Mouse (Mus musculus): ENCODE results near the gene Klf15. TPM values are rescaled to one million over a fixed set of nuclear protein-coding genes. Genes with fewer than 3 reads are reported as not detected.

Gene Klf15
- polyA plus RNA-seq, 1 experiment = 15.1 TPM

- H3K4me3 ChIP-seq (ENCODE audit: low read depth, low read length) = no peak overlapping the region
- no peaks in the 10 kb centered on the region for H3K27me3 ChIP-seq (ENCODE audit: control insufficient read depth, insufficient read depth, low read length)
- WGBS = 75% methylated on average over 5 of the region's 5 CpGs
- TF ChIP-seq CTCF (IDR thresholded peaks at IDR 0.05; ENCODE audit: extremely low read depth, insufficient read length, insufficient replicate concordance, low read depth, low read length) = no peak
- TF ChIP-seq POLR2A (IDR thresholded peaks at IDR 0.05; ENCODE audit: low read depth, low read length) = no peak
- H3K4me1 ChIP-seq (ENCODE audit: control insufficient read depth, insufficient read depth, insufficient read length, low read length) = peaks cover 9% of the 10 kb centered on the region; the same call in 1 of the 2 replicates
- H3K36me3 ChIP-seq (ENCODE audit: control insufficient read depth, insufficient read depth, low read length) = no peaks in the 10 kb centered on the region
- peak overlapping the region; percentile 67 for H3K27ac ChIP-seq (ENCODE audit: insufficient read depth, low read depth, low read length)
These were observed 10.9 kb upstream of the Klf15 start for GRCm38 (mm10) chr6:90451512-90451911.

GRCm38 (mm10) chr6:90452603-90453002, 9.8 kb upstream of the Klf15 start:
- Histone ChIP-seq H3K4me1 (ENCODE audit: control insufficient read depth, insufficient read depth, insufficient read length, low read length) (peaks cover 9% of the 10 kb centered on the region; the same call in 1 of the 2 replicates), H3K36me3 (ENCODE audit: control insufficient read depth, insufficient read depth, low read length) (no peaks in the 10 kb centered on the region), H3K27me3 (ENCODE audit: control insufficient read depth, insufficient read depth, low read length) (no peaks in the 10 kb centered on the region), H3K4me3 (ENCODE audit: low read depth, low read length) (no peak overlapping the region), H3K27ac (ENCODE audit: insufficient read depth, low read depth, low read length) (no peak overlapping the region)
- no peak for TF ChIP-seq POLR2A (IDR thresholded peaks at IDR 0.05; ENCODE audit: low read depth, low read length)
- TF ChIP-seq CTCF (IDR thresholded peaks at IDR 0.05; ENCODE audit: extremely low read depth, insufficient read length, insufficient replicate concordance, low read depth, low read length) = no peak

DNA sequence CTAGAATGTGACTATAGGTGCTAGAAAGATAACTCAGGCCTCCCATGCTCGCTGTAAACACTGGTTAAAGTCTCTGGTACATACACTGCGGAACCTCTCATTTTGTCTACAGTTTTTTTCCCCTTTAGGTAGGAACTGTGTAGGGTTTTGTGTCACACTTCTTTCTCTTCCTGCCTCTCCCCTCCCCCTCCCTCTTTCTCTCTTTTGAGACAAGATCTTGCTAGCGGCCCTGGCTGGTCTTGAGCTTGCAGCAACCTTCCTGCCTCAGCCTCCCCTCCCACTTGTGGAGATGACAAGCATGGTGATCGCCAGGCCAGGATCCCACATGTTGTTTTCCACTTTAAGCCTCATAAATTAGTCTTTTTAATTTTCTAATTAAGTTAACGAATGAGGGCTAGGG, 8.6 kb upstream of the Klf15 start:
- H3K36me3 ChIP-seq (ENCODE audit: control insufficient read depth, insufficient read depth, low read length) = no peaks in the 10 kb centered on the region
- 85% methylated on average over 5 of the region's 5 CpGs for whole genome bisulfite sequencing
- no peak overlapping the region for H3K4me3 ChIP-seq (ENCODE audit: low read depth, low read length)
- no peak overlapping the region for H3K27ac ChIP-seq (ENCODE audit: insufficient read depth, low read depth, low read length)
- H3K4me1 ChIP-seq (ENCODE audit: control insufficient read depth, insufficient read depth, insufficient read length, low read length) = peaks cover 9% of the 10 kb centered on the region; the same call in 1 of the 2 replicates
- H3K27me3 ChIP-seq (ENCODE audit: control insufficient read depth, insufficient read depth, low read length) = no peaks in the 10 kb centered on the region
- TF ChIP-seq POLR2A (IDR thresholded peaks at IDR 0.05; ENCODE audit: low read depth, low read length) (no peak), CTCF (IDR thresholded peaks at IDR 0.05; ENCODE audit: extremely low read depth, insufficient read length, insufficient replicate concordance, low read depth, low read length) (no peak)

- WGBS = 68% methylated on average over 2 of the region's 2 CpGs
- H3K27ac ChIP-seq (ENCODE audit: insufficient read depth, low read depth, low read length) = no peak overlapping the region
- H3K4me3 ChIP-seq (ENCODE audit: low read depth, low read length) = no peak overlapping the region
- peaks cover 5% of the 10 kb centered on the region; the same call in 1 of the 2 replicates for H3K27me3 ChIP-seq (ENCODE audit: control insufficient read depth, insufficient read depth, low read length)
- H3K36me3 ChIP-seq (ENCODE audit: control insufficient read depth, insufficient read depth, low read length) = no peaks in the 10 kb centered on the region
- TF ChIP-seq POLR2A (IDR thresholded peaks at IDR 0.05; ENCODE audit: low read depth, low read length) (no peak), CTCF (IDR thresholded peaks at IDR 0.05; ENCODE audit: extremely low read depth, insufficient read length, insufficient replicate concordance, low read depth, low read length) (no peak)
- H3K4me1 ChIP-seq (ENCODE audit: control insufficient read depth, insufficient read depth, insufficient read length, low read length) = peaks cover 3% of the 10 kb centered on the region; the same call in 1 of the 2 replicates
These were observed 5.0 kb upstream of the Klf15 start for GRCm38 (mm10) chr6:90457421-90457820.

- Histone ChIP-seq H3K27me3 (ENCODE audit: control insufficient read depth, insufficient read depth, low read length) (peaks cover 9% of the 10 kb centered on the region; the same call in 1 of the 2 replicates), H3K4me1 (ENCODE audit: control insufficient read depth, insufficient read depth, insufficient read length, low read length) (peaks cover 7% of the 10 kb centered on the region), H3K36me3 (ENCODE audit: control insufficient read depth, insufficient read depth, low read length) (no peaks in the 10 kb centered on the region), H3K4me3 (ENCODE audit: low read depth, low read length) (no peak overlapping the region), H3K27ac (ENCODE audit: insufficient read depth, low read depth, low read length) (no peak overlapping the region)
- WGBS = 48% methylated on average over 2 of the region's 2 CpGs
- no peak for TF ChIP-seq CTCF (IDR thresholded peaks at IDR 0.05; ENCODE audit: extremely low read depth, insufficient read length, insufficient replicate concordance, low read depth, low read length)
- TF ChIP-seq POLR2A (IDR thresholded peaks at IDR 0.05; ENCODE audit: low read depth, low read length) = no peak
These were observed 1.2 kb upstream of the Klf15 start for GRCm38 (mm10) chr6:90461181-90461580.

GRCm38 (mm10) chr6:90461771-90462170, 605 bp upstream of the Klf15 start:
- peaks cover 10% of the 10 kb centered on the region for H3K4me1 ChIP-seq (ENCODE audit: control insufficient read depth, insufficient read depth, insufficient read length, low read length)
- peaks cover 9% of the 10 kb centered on the region; the same call in 1 of the 2 replicates for H3K27me3 ChIP-seq (ENCODE audit: control insufficient read depth, insufficient read depth, low read length)
- H3K27ac ChIP-seq (ENCODE audit: insufficient read depth, low read depth, low read length) = no peak overlapping the region
- 34% methylated on average over 12 of the region's 12 CpGs for WGBS
- H3K36me3 ChIP-seq (ENCODE audit: control insufficient read depth, insufficient read depth, low read length) = no peaks in the 10 kb centered on the region
- no peak for TF ChIP-seq CTCF (IDR thresholded peaks at IDR 0.05; ENCODE audit: extremely low read depth, insufficient read length, insufficient replicate concordance, low read depth, low read length)
- no peak for TF ChIP-seq POLR2A (IDR thresholded peaks at IDR 0.05; ENCODE audit: low read depth, low read length)
- H3K4me3 ChIP-seq (ENCODE audit: low read depth, low read length) = peak overlapping the region; percentile 79

DNA sequence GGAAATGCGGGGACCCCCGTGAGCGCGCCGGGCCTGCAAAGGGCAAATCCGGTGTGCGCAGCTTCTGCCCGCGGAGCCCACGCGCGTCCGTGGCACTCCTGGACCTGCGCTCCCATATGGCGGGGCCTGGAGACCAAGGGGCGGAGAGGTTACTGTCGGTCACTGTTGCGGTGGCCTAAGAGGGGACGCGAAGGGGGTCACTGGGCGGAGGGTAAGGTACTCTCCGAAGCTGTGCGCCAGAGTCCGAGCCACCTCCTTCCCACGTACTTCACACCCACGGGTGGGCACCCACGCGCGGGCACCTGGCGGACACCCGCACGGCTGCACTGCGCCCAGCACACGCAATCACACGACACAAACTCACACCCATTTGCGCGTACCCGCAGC, 458 bp downstream of the Klf15 start:
- H3K27ac ChIP-seq (ENCODE audit: insufficient read depth, low read depth, low read length) = peak overlapping the region; percentile 68
- peaks cover 10% of the 10 kb centered on the region for H3K4me1 ChIP-seq (ENCODE audit: control insufficient read depth, insufficient read depth, insufficient read length, low read length)
- H3K4me3 ChIP-seq (ENCODE audit: low read depth, low read length) = peak overlapping the region; percentile 79
- H3K27me3 ChIP-seq (ENCODE audit: control insufficient read depth, insufficient read depth, low read length) = peaks cover 9% of the 10 kb centered on the region; the same call in 1 of the 2 replicates
- no peaks in the 10 kb centered on the region for H3K36me3 ChIP-seq (ENCODE audit: control insufficient read depth, insufficient read depth, low read length)
- TF ChIP-seq POLR2A (IDR thresholded peaks at IDR 0.05; ENCODE audit: low read depth, low read length) (no peak), CTCF (IDR thresholded peaks at IDR 0.05; ENCODE audit: extremely low read depth, insufficient read length, insufficient replicate concordance, low read depth, low read length) (no peak)
- WGBS = under 1% methylated on average over 38 of the region's 38 CpGs
